Mouse (Mus musculus) lung, adult 2 months (tissue): ENCODE measurements around the gene Dpyd.

ENCODE experiments used
- CTCF ChIP-seq: fragments of 200-500 bp; IDR thresholded peaks from 2 replicates; pipeline ENCODE4 v1.5.1; 2011; ENCODE audit warnings: mild to moderate bottlenecking, low read length, control low read depth; ENCODE audit not compliant: insufficient read depth
- POLR2A ChIP-seq: fragments of 200-500 bp; IDR thresholded peaks from 2 replicates; pipeline ENCODE4 v1.6.1; 2011; ENCODE audit warnings: low read depth, mild to moderate bottlenecking, control low read depth, low read length, borderline replicate concordance; ENCODE audit errors: extremely low read depth

DNA sequence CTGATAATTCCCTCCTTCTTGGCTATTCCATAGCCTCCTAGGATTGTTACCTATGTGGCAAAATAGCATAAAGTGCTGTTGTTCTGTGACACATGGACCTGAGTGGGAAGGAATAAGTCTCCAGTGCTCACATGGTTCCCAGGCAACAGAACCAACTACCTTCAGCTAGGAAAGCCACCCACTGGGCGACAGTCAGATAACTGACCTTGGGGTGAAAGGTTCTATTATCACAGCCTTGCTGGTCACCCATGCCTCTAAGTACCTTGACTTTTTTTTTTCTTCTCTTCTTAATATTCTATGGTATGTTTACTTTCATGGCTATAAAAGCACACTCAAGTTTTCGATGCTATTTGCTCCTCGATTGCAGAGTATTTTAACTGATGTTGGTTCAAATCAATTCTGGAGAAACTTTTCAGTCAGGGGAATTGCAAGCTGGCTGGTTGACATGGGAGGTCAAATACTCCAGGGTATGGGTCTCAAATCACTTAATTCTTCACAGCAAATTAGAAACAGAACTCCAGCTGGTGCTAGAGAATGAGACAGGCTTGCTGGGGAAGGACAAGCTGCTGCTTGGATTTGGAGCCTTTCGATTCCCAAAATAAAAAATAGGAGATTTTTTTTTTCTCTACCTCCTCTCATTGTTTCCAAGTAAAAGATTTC, 14.2 kb upstream of the Dpyd start:
- TF ChIP-seq CTCF, result no peak
- no peak for TF ChIP-seq POLR2A
